Mouse (Mus musculus) forelimb bud, embryonic 11.5 days (tissue): ENCODE data around the gene Pccb.

Experiments
- DNase-seq: peaks from one replicate; pipeline ENCODE4 v3.0.0-alpha.2; 2012; ENCODE audit warnings: low read depth, low spot score

Gene Pccb

GRCm38 (mm10) chr9:101045710-101046338, 11.1 kb upstream of the Pccb start:
- no peak for DNase-seq

DNA sequence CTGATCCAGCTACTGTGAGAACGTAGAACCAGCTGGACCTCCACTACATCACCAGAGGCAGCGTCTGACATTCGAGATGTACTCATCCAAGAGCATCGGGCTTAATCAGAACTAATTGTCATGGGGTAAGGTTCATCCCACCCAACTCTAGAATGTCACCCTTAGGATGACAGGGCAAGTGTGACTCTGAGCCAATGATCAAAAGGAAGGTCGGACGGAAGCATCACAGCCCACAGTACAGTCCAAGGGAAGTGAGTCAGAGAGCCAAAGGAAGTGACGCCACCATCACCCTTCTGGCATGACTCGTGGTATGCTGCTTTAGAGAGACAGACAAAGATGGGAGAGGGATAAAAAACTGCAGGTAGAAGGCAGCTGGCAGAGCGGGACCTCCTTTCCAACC, 7.6 kb upstream of the Pccb start:
- DNase-seq: no peak

DNA sequence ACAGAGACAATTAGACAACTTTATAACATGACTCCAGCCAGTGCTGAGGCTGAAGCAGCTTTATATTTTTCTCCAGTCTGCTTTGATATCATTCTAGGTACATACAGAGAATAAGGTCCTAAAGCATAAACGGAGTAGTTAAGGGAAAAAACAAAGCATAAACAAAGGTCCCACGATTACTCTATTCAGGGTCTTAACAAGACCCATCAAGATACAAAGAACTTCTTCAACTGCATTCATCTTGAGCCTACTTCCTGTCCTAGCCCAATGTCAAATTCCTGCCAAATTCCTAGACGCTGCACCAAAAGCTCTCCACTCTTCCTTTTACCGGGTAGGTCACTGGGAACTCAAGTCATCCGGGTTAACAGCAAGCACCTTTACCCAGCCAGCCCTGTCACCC, 6.8 kb upstream of the Pccb start:
- DNase-seq: no peak

GRCm38 (mm10) chr9:101038634-101039033, 3.9 kb upstream of the Pccb start:
- DNase-seq: no peak

DNA sequence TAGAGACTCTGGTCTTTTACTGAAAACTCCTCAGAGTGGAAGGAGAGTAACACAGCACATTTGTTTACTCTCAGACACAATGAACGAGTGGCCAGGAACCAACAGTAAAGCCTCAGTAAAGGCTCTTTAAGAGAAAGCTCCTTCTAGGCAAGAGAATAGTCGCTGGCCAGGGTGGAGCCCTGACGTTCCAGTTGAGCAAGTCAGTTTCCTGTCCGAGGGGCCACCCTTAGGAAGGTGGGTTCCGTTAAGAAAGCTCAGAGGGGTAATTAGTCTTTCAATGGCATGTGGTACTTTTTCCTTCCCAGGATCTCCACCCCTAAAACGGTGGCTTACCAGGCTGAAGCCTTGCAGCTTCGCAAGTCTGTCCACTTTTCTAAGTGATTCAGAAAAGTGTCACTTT, 2.7 kb upstream of the Pccb start:
- no peak for DNase-seq

DNA sequence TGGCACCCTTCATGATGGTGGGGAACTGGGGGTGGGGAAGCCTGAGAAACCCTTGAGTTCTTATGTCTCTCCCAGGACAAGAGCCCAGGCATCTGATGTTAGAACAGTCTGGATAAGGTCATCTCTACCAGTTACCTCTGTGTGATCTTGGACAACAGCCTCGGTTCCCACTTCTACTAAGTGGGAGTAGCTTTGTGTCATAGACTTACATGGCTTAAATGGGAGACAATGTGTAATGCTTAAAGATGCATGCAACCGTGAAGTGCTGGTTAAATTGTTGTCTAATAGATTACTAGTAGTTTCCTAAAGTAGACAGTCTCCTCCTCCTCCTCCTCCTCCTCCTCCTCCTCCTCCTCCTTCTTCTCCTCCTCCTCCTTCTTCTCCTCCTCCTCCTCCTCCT, 2.2 kb upstream of the Pccb start:
- no peak for DNase-seq

DNA sequence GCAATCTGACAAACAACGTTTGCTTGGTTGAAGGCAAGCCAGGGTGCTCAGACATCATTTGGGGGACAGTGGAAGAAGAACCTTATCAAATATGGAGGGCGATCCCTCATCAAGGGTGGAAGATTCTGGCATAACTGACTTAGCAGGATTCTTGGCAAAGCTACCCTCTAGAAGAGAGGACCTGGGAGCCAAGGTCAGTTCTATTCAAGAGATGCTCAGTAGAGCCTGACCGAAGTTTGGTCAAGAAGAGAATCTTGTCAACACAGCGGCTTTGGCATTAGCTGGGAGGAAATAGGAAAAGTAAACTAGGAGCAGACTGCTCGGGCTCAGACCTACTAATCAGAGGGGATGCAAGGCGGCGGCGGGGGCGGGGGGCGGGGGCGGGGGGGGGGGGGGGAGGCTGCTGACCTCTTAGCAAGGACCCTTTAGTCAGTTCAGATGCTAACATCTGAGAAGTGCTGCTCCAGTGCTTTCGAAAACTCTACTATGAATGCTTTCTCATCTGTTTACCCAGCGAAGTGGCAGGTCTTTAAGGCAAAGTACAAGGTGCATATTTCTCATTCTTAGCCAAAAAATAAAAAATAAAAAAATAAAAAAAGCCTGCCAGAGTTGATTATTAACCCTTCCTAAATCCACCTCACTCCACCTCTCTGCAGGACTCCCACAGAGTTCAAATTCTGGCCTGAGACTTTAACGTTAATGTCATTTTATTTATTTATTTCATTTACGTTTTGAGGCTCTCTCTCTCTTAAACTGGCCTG, 1.3 kb upstream of the Pccb start:
- no peak for DNase-seq

DNA sequence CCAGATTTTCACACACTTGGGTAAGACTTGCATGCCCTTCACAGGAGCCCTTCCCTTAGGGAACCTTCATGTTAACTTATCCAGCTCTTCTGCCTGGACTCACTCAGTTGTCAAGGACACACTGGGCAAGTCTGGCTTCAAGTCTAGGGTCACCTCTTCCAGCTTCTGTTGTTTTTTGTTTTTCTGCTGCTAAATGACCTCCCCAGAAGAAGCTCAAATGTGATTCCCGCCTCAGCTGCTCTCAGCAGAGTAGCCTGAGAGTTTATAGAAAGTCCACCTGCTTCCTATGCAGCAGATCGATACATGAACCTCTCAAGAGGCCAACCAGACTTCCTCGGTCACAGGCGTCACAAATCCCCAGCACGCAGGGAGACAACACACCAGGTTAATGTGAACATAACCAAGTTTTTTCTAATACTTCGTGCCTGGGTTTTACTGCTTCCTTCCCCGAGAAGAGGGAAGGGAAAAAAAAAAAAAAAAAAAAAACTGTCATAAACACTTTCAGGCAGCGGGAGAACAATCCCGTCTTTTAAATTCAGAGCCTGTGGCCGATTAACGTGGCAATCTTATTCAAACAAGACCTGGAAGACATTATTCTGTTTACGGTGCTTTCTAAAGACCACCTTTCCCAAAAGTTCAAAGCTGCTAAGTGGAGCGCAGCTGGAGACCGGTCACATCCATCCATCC, 794 bp downstream of the Pccb start:
- no peak for DNase-seq

DNA sequence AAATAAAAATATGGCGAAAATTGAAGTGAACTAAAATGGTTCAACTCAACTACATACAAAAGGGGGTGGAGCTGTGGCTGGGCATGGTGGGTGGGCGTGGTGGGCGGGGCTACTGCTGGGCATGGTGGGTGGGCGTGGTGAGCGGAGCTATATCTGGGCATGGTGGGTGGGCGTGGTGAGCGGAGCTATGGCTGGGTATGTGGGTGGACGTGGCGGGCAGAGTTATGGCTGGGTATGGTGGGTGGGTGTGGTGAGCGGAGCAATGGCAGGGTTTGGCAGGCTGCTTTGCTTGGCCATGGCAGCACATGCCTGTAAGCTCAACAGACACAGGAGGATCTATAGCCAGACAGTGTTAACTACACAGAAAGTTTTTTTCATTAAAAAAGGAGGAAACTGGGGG, 15.9 kb downstream of the Pccb start:
- no peak for DNase-seq

GRCm38 (mm10) chr9:101017734-101018516, 16.8 kb downstream of the Pccb start:
- DNase-seq: no peak

DNA sequence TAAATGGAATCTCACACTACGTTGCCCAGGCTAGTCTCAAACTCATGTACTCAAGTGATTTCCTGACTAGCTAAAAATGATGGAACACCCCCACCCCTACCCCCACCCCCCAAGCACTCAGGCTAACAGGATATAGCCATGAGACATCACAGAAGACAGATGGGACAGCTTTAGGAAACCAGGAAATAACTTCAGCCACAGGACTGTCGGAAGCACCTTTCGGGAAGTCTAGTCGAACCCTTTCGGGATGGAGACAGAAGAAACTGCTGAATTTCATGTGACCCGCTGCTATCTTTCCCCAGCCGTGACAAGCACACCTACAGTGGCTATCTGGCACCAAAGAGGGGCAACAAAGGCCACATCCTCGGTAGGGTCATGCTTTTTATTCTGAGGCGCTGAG, 19.4 kb downstream of the Pccb start:
- no peak for DNase-seq

GRCm38 (mm10) chr9:101012433-101012832, 22.3 kb downstream of the Pccb start:
- no peak for DNase-seq

- no peak for DNase-seq
Measured at GRCm38 (mm10) chr9:101005866-101006265, 28.8 kb downstream of the Pccb start.

DNA sequence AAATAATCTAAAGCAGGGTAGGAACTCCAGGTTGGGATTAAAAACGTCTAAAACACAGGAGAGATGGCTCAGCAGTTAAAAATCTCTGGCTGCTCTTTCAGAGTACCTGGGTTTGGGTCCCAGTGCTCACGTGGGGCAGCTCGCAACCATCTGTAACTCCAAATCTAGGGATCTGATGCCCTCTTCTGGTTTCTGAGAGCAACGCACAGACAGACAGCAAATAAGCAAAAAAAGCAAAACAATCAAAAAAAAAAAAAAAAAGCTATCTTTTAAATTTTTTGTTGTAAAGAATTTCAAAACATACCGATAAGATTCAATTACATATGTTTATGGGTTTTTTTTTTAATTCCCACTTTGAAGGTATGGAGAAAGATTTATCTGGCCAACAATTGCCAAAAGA, 31.4 kb downstream of the Pccb start:
- DNase-seq: no peak

- DNase-seq: no peak
Measured at GRCm38 (mm10) chr9:101002841-101003240, 31.9 kb downstream of the Pccb start.

GRCm38 (mm10) chr9:101002053-101002452, 32.6 kb downstream of the Pccb start:
- peak; percentile 23 for DNase-seq

DNA sequence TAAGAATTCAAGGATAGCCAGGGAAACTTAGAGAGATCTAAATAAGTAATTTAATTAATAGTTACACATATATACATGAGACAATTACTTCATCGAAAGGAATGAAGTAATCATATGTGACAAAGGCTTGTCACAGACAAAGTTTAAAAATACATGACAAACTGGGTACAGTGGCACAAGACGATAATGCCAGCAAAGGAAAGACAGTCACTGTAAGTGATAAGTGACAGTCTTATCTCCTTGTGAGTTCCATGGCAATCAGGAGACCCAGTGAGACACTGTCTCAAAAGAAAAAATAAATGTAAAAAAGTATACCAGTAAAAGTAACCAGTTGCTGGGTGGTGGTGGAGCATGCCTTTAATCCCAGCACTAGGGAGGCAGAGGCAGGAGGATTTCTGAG, 37.6 kb downstream of the Pccb start:
- DNase-seq: no peak

DNA sequence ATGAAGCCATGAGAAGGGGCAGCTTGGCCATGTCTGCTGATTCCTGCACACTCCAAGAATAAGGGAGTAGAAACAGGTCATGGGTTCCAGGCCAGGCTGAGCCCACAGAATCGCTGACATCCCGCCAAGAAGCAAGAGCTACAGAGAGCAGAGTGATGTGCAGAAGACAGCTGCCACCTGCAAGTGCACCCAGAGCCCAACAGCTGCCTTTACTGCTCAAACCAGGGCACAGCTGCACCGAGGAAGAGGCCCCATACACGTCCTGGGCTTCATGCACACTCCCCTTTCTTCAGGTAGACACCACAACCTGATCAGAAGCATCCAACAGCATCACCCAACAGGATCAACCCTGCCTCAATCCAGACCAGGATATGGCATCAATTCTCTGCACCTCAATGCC, 40.8 kb downstream of the Pccb start:
- DNase-seq: no peak

DNA sequence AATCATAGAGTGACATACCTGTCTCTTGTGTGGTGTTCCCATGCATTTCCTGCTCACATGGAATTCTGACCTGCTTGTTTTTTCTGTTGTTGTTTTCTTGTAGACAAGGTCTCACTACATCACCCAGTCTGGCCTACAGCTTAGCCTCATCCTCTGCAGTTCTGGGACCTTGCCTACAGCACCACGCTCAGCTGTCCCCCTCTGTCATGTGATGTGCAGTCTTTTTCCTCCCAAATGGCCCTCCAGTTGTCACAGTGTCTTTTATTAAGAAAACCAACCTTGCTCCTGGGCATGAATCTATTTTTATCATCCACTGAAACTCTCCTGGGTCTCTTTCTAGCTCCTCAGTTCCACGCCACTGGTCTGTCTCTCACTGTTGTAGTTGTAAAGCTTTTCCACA, 42.5 kb downstream of the Pccb start:
- no peak for DNase-seq

- no peak for DNase-seq
Measured at GRCm38 (mm10) chr9:100991321-100991720, 43.4 kb downstream of the Pccb start.

GRCm38 (mm10) chr9:100990609-100991008, 44.1 kb downstream of the Pccb start:
- no peak for DNase-seq

DNA sequence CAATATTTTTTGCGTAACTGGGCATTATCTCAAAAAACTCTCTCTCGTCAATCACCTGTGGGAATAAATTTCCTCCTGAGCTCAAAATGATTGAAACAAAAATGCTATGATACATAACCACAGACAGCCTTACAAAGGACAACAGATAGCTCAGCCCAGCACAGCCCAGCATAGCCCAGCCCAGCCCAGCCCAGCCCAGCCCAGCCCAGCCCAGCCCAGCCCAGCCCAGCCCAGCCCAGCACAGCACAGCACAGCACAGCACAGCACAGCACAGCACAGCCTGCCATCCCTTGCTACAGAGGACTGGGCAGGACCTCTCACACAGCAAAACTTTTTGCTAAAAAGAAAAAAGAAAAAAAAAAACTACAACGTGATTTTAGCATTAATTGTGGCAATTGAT, 46.8 kb downstream of the Pccb start:
- no peak for DNase-seq
